Mouse (Mus musculus) left cerebral cortex, adult 6 months (tissue): ENCODE data around the gene Nsmf. TPM values are rescaled to one million over a fixed set of nuclear protein-coding genes. Genes with fewer than 3 reads are reported as not detected.

Source experiments
- long read RNA-seq, 2 experiments: library from polyadenylated mRNA; unstranded; transcript quantifications; one replicate each; pipeline ENCODE4 v2.0.0; 2019 to 2020
- polyA plus RNA-seq: library from polyadenylated mRNA; unstranded; fragments of <200 nt; fragmentation: Nextera tagmentation; gene quantifications from 2 replicates; pipeline ENCODE4 v1.2.3, GENCODE M21; 2021

Gene Nsmf
- 342 and 371 TPM in 2 replicates for polyA plus RNA-seq
- long read RNA-seq, experiment 1, transcript Nsmf-206 (14 exons, 2,781 nt), result minor isoform, 10 of 2,017 reads
- long read RNA-seq, experiment 1, transcript Nsmf-202 (14 exons, 2,824 nt), result minor isoform, 8 of 2,017 reads
- long read RNA-seq, experiment 1, transcript Nsmf-214 (3 exons, 1,571 nt), result minor isoform, 7 of 2,017 reads
- long read RNA-seq, experiment 1, transcript Nsmf-201 (15 exons, 2,922 nt), result major isoform, 1,573 of 2,017 reads
- long read RNA-seq, experiment 1, partial matches to known transcripts, result 171 of 2,017 reads
- long read RNA-seq, experiment 1, other reads (novel, unspliced or antisense), result 243 of 2,017 reads
- long read RNA-seq, experiment 2, transcript Nsmf-201 (15 exons, 2,922 nt), result major isoform, 111 of 210 reads
- long read RNA-seq, experiment 2, partial matches to known transcripts, result 84 of 210 reads
- long read RNA-seq, experiment 2, other reads (novel, unspliced or antisense), result 14 of 210 reads

GRCm38 (mm10) chr2:25054221-25055067, at the start of gene Nsmf:
Nsmf (plus strand) TSS chr2:25054355.

GRCm38 (mm10) chr2:25080076-25080475, 25.9 kb downstream of the Nsmf start, which contains the start of gene Entpd8:
Entpd8 (plus strand) TSS chr2:25080304.

DNA sequence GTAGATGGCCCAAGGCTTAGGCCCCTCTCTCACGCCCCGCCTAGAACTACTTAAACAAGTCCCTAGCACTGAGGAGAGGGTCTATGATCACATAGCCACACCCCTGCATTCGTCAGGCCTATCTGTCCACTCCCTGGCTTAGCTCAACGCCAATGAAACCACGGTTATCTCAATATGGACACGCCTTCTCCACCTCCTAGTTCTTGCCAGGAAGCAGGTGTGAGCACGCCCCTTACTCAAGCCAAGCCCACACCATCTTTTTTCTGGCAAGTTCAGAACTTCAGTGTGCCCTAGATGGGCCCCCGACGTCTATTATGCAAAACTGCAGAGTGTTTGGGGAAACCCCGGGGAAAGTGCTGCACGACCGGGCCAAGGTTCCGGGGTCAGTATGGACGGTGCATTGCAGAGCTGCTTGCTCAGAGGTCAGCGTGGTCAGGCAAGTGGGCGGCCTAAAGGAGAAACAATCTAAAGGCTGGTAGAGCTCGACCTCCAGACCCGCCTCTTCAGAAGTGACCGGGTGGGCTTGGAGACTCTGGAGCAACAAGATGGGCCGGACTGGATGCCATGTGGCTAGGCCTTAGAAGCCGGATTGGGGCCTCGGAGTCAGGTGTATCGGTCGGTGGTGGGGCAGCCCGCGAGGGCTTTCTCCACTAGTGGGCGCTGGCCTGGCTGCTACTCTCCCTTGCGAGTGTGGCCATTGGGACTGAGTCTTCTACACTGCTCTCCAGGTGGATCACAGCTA, 41.1 kb downstream of the Nsmf start, which contains the start of gene Noxa1:
TSS of gene Noxa1 (minus strand) at position 41 of the 742 bp plus-strand sequence.

Other genes starting within 250 kb of the Nsmf start
- 18.4 and 21.9 TPM in 2 replicates for gene Ehmt1, start 134.7 kb upstream of the Nsmf start, polyA plus RNA-seq
- gene Arrdc1, start 119.1 kb upstream of the Nsmf start, polyA plus RNA-seq, result 5.0 and 6.5 TPM in 2 replicates
- 2.2 and 21.5 TPM in 2 replicates for gene Zmynd19, start 104.6 kb upstream of the Nsmf start, polyA plus RNA-seq
- 28.4 and 37.8 TPM in 2 replicates for gene Dph7, start 92.0 kb upstream of the Nsmf start, polyA plus RNA-seq
- gene Mrpl41, start 79.3 kb upstream of the Nsmf start, polyA plus RNA-seq, result 193 and 199 TPM in 2 replicates
- gene Pnpla7, start 78.3 kb upstream of the Nsmf start, polyA plus RNA-seq, result 6.0 and 8.4 TPM in 2 replicates
- gene Entpd8, start 25.9 kb downstream of the Nsmf start, polyA plus RNA-seq, result not detected in 2 replicates
- gene Noxa1, start 40.8 kb downstream of the Nsmf start, polyA plus RNA-seq, result not detected in 2 replicates
- gene Nrarp, start 126.4 kb downstream of the Nsmf start, polyA plus RNA-seq, result 1.1 and 20.3 TPM in 2 replicates
- 1.7 and 2.3 TPM in 2 replicates for gene Tor4a, start 142.5 kb downstream of the Nsmf start, polyA plus RNA-seq
- 35.3 and 40.2 TPM in 2 replicates for gene Nelfb, start 157.1 kb downstream of the Nsmf start, polyA plus RNA-seq
- gene Stpg3, start 160.3 kb downstream of the Nsmf start, polyA plus RNA-seq, result not detected in 2 replicates
- 11.9 and 28.8 TPM in 2 replicates for gene Fam166a, start 164.4 kb downstream of the Nsmf start, polyA plus RNA-seq
- 509 and 600 TPM in 2 replicates for gene Tubb4b, start 170.3 kb downstream of the Nsmf start, polyA plus RNA-seq
- gene Slc34a3, start 180.0 kb downstream of the Nsmf start, polyA plus RNA-seq, result 0.60 and 0.72 TPM in 2 replicates
- gene Rnf224, start 182.4 kb downstream of the Nsmf start, polyA plus RNA-seq, result not detected in 2 replicates
- 55.7 and 180 TPM in 2 replicates for gene Rnf208, start 187.9 kb downstream of the Nsmf start, polyA plus RNA-seq
- 0.25 TPM in 1 of 2 replicates, not detected in the other for gene Cysrt1, start 188.1 kb downstream of the Nsmf start, polyA plus RNA-seq
- 1.1 and 1.6 TPM in 2 replicates for gene AL732309.1, start 192.5 kb downstream of the Nsmf start, polyA plus RNA-seq
- 34.3 and 36.9 TPM in 2 replicates for gene Tmem203, start 201.1 kb downstream of the Nsmf start, polyA plus RNA-seq
- gene Tprn, start 208.3 kb downstream of the Nsmf start, polyA plus RNA-seq, result 9.4 and 13.1 TPM in 2 replicates
- 77.5 and 87.9 TPM in 2 replicates for gene Ssna1, start 218.1 kb downstream of the Nsmf start, polyA plus RNA-seq
- 33.8 and 42.6 TPM in 2 replicates for gene Anapc2, start 218.1 kb downstream of the Nsmf start, polyA plus RNA-seq
- gene Tmem210, start 233.8 kb downstream of the Nsmf start, polyA plus RNA-seq, result 0.56 TPM in 1 of 2 replicates, not detected in the other
- gene Lrrc26, start 235.6 kb downstream of the Nsmf start, polyA plus RNA-seq, result 0.21 TPM in 1 of 2 replicates, not detected in the other